Mouse (Mus musculus) B cell, adult 62 days (primary cell): ENCODE data around the gene Fam210b. TPM values are rescaled to one million over a fixed set of nuclear protein-coding genes. Genes with fewer than 3 reads are reported as not detected.

Experiments used
- total RNA-seq: library from RNA; stranded (reverse); gene quantifications from 4 replicates; pipeline ENCODE4 v1.2.4, GENCODE M21; 2023

Gene Fam210b
- total RNA-seq: 8.5 to 10.8 TPM (median 10.0 TPM) in 4 replicates

DNA sequence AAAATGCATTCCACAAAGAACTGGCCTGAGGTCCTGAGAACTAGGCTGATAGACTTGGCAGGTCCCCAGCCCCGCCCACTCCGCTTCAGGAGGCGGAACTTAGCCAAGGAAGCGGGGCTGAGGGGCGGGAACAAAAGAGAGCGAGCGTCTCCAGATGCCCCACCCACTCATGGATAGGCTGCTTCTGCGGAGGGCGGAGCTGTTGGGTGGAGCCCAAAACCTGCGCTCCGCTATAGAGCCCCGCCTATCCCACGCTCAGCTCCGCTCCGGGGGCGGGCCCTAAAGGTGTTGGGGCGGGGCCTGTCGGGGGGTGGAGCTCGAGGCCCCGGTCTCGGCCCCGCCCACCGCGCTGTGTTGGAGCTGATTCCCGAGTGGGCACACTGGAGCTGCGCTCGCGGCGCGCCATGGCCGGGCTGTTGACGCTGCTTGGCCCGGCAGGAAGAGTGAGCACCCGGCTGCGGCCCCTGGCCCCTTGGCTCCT is at the start of gene Fam210b:
Gene Fam210b, plus strand, starts transcription at position 308 of the 481 bp plus-strand sequence.

DNA sequence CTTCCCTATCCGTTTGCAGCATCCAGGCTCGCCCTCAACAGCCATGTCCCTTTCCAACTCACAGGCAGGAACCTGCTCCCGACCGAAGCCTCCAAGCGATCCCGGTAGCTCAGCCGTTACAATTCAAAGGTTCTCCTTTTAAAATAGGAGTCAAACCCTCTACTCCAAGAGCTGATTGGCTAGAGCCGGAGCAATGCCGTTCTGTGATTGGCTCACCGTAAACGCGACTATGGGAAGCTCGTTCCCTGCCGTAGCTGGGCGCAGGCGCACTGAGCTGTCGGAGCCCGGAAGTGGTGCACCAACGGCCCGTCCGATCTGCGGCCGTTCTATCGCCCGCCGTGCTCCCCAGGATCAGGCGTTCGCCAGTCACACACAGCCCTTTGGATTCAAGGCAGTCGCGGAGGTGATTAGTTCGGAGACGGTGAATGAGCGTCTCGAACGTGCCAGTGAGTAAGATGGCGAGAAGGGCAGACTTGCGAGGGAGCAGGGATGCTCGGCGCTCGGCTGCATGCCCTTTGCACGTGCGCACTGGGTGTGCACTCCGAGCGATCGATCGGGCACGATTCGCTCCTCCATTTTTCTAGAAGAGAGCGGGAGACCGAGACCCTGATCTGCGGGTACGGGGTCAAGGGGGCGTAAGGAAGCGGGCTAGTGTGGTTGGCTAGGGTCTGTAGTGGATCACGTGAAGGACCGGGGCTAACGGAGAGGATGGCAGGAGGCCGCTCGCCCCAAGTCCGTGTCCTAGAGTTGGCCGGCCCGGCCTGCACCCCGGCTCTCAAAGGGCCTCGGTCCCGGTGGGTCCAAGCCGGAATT is 25.3 kb downstream of the Fam210b start, which contains the start of the genes Aurka and Cstf1:
Gene Aurka, minus strand, starts transcription at position 125 of the 813 bp plus-strand sequence.
Gene Cstf1, plus strand, starts transcription at position 271 of the 813 bp plus-strand sequence.

DNA sequence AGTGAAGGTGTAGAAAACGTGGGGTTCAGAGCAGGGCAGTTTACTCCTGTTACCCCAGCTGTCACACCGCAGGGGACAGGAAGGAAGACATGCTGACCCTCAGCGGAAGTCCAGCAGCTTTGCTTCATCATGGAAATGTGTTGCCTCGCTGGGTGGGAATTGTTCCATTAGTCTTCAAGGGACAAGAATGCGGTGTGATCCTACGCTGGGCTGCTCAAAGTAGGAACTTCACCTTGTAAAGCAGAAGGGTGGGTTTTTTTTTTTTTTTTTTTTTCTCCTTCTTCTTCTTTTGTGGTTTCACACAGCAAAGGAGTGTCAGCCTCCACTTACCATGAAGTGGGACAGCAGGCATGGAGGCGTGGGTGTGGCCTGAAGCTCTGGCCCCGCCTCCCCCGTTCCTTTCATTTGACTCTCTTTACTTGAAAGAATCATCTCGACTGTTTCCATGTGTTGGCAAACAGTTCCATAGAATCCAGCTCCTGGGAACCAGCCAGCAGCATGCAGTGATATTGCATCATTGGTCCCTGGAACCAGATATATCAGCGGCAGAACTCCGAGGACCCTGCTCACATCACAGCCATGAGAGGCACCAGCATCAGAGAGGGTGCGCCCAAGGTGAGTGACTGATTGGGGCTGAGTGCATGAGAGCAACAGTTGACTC is 48.2 kb downstream of the Fam210b start, which contains the start of gene Cass4:
Gene Cass4, plus strand, starts transcription at position 404 of the 661 bp plus-strand sequence.

Other genes with a start within 250 kb of the Fam210b start
- gene Mc3r, start 97.1 kb upstream of the Fam210b start, total RNA-seq: not detected in 4 replicates
- 5.1 to 7.8 TPM (median 6.8 TPM) in 4 replicates for gene Aurka, start 25.0 kb downstream of the Fam210b start, total RNA-seq
- gene Cstf1, start 25.1 kb downstream of the Fam210b start, total RNA-seq: 33.0 to 37.6 TPM (median 35.2 TPM) in 4 replicates
- 2.8 to 3.4 TPM (median 3.3 TPM) in 4 replicates for gene Cass4, start 48.2 kb downstream of the Fam210b start, total RNA-seq
- 75.6 to 81.5 TPM (median 79.6 TPM) in 4 replicates for gene Rtf2, start 95.0 kb downstream of the Fam210b start, total RNA-seq
- not detected in 4 replicates for gene Gcnt7, start 113.0 kb downstream of the Fam210b start, total RNA-seq
- gene Fam209, start 127.0 kb downstream of the Fam210b start, total RNA-seq: 8.1 to 11.6 TPM (median 9.2 TPM) in 4 replicates
- not detected in 4 replicates for gene Tfap2c, start 204.0 kb downstream of the Fam210b start, total RNA-seq